Mouse (Mus musculus) adrenal gland, postnatal 36 days (tissue): ENCODE results near the gene Fbxw2. TPM values are rescaled to one million over a fixed set of nuclear protein-coding genes. Genes with fewer than 3 reads are reported as not detected.
"Not testable (repeated sequence)": the region's sequence is repeated elsewhere in the genome, so short reads cannot be mapped to it uniquely, and the experiment has no call there.

Experiments used
- DNase-seq, 2 experiments: peaks; one replicate each; pipeline ENCODE4 v3.0.0; 2021; ENCODE audit warnings: mixed read lengths in 1 of 2
- total RNA-seq, 2 experiments: library from RNA; stranded (reverse); gene quantifications; 2 replicates each; pipeline ENCODE4 v1.2.3; 2021

The Fbxw2 gene
- total RNA-seq, 2 experiments from 2014 or later: 71.5 to 71.6 TPM

DNA sequence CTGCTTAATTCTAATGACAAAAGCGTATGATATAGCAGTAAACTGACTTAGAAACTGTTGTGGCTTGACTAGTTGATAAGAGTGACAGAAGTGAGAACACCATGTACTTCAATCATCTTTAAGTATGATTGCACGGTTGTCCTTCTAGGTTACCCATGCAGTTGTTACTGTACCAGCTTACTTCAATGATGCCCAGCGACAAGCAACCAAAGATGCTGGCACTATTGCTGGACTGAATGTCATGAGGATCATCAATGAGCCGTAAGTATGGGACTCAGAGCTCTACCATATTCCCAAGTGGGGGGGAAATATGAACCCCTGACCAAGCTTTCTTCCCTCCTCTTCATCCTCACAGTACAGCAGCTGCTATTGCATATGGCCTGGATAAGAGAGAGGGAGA is 52.4 kb downstream of the Fbxw2 start:
- no peak for DNase-seq

- peak; percentile 55 to 67 for DNase-seq
These were observed 53.6 kb downstream of the Fbxw2 start for GRCm38 (mm10) chr2:34772252-34773235.

- DNase-seq: peak; percentile 99
These were observed 54.5 kb downstream of the Fbxw2 start, which contains the start of gene Hspa5 for GRCm38 (mm10) chr2:34771368-34772226. Gene Hspa5, plus strand, starts transcription at chr2:34771970.

DNA sequence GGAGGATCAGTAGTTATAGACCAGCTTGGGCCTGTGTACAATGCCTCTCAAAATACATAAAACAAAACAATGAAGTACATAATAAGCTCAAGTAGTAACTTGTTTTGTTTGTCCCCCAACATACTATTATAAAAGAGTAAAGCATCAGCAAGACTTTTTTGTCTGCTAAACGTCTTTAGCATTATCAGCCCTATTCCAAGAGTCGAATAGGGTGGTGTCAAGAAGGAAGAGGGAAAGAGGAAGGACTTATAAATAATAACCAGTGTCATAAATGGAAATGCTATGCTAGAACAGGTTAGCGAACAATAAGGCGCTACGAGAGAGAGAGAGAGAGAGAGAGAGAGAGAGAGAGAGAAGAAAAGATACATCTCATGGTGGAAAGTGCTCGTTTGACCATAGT is 55.2 kb downstream of the Fbxw2 start:
- DNase-seq: no peak

GRCm38 (mm10) chr2:34770049-34770448 is 56.1 kb downstream of the Fbxw2 start:
- no peak for DNase-seq

- DNase-seq: no peak
These were observed 61.3 kb downstream of the Fbxw2 start for GRCm38 (mm10) chr2:34764801-34765200.

GRCm38 (mm10) chr2:34762872-34763271 is 63.2 kb downstream of the Fbxw2 start:
- no peak for DNase-seq

DNA sequence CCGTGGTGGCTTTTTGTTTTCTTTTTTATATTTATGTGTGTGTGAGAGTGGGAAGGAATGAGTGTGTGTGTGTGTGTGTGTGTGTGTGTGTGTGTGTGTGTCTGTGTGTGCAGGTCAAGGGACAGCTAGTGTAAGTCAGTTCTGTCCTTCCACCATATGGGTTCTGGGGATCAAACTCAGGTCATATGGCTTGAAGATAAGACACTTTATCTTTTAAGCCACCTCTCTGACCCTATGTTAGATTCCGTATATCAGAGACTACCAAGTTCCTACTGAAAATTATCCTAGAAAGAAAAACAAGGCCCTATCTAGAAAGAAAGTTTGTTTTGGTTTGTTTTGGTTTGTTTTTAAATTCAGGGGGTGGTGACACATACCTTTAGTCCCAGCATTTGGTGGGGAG is 63.9 kb downstream of the Fbxw2 start:
- DNase-seq: no peak

DNA sequence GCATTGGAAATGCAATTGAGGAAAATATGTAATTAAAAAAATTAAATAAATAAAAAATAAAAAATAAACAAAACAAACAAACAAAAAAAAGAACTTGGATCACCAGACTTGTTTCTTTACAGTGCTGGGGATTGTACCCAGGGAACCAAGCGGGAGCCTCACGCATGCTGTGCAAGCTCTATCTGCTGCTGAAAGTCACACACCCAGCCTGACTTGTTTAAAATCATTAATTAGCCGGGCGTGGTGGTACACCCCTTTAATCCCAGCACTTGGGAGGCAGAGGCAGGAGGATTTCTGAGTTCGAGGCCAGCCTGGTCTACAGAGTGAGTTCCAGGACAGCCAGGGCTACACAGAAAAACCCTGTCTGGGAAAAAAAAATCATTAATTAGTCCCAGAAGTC is 64.8 kb downstream of the Fbxw2 start:
- DNase-seq: not testable (repeated sequence)

DNA sequence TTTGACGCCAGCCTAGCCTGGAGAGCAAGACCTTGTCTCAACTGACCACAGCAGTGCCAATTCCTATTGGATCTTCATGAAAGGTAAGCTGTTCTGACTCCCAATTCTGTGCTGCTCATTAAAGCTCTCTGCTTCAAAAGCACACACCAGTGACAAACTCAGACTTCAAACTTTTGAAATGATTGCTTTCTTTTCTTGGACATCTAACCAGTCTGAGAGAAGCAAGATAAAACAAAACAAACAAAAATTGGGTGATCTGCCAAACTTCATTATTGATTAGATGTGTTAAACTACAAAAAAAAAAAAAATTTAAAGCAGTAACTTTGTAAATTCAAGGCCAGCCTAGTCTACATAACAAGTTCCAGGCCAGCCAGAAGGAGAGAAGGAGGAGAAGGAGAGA is 68.8 kb downstream of the Fbxw2 start:
- DNase-seq: no peak

DNA sequence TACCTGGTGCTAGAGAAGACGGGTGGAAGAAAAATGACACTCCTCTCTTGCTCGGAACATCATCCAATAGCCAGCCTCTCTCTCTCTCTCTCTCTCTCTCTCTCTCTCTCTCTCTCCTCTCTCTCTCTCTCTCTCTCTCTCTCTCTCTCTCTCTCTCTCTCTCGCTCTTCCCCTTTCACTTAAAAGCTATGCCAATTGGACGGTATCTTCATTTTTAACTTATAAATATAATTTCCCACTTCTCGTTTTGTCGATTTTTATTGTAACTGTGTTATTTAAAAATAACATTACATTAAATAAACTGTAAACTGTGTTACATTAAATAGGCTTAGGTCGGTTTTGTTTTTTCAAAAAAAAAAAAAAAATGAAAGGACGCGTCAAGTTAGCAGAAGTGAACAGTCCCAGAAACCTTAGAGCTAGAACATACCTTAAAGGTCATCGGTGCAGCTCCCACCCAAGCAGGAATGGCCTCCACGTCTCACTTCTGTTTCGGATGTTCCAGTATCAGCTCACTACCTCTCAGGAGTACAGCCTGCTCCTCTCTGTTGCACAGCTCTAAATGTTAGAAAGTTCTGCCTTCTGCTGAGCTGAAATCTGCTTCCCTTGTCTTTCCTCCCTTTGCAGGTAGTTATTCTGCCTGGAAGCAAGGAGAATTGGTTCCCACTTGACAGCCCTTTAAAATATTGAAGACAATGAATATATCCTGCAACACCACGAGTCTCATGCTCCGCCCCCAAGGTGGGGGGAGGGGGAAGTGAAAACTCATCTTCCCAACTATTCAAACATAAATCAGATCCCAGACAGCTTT is 71.4 kb downstream of the Fbxw2 start, which contains the start of gene Gapvd1:
Gene Gapvd1, minus strand, starts transcription at position 682 of the 808 bp plus-strand sequence.
- peak; percentile 34 to 75 for DNase-seq

Other genes with a start within 250 kb of the Fbxw2 start
- 10 to 100 TPM; 57.9 to 62.0 TPM for gene Gapvd1, start 71.1 kb downstream of the Fbxw2 start, total RNA-seq
- gene Hspa5, start 54.3 kb downstream of the Fbxw2 start, total RNA-seq: 100 to 1,000 TPM; 651 to 795 TPM
- gene Rabepk, start 26.4 kb downstream of the Fbxw2 start, total RNA-seq: 10 to 100 TPM; 27.6 to 29.7 TPM
- gene Gm34653, start 6.7 kb upstream of the Fbxw2 start, total RNA-seq: not detected
- under 1 TPM; 0.20 to 0.86 TPM for gene Cutal, start 48.1 kb upstream of the Fbxw2 start, total RNA-seq
- 10 to 100 TPM; 38.4 to 44.6 TPM for gene Psmd5, start 48.7 kb upstream of the Fbxw2 start, total RNA-seq
- gene Phf19, start 87.7 kb upstream of the Fbxw2 start, total RNA-seq: 1 to 10 TPM; 2.2 to 2.4 TPM
- gene Traf1, start 135.5 kb upstream of the Fbxw2 start, total RNA-seq: 1 to 10 TPM; 1.3 to 2.2 TPM
- under 1 TPM in 1 of 2 experiments, not detected in 1; 0.83 TPM for gene Hc, start 235.1 kb upstream of the Fbxw2 start, total RNA-seq